Mouse (Mus musculus): ENCODE measurements around the gene Tmem11. TPM values are rescaled to one million over a fixed set of nuclear protein-coding genes. Genes with fewer than 3 reads are reported as not detected.
A peak's percentile ranks its signal among the peaks of the same experiment; 100 is the strongest.
"Not testable (repeated sequence)": the region's sequence is repeated elsewhere in the genome, so short reads cannot be mapped to it uniquely, and the experiment has no call there.

The Tmem11 gene
- polyA plus RNA-seq, 1 experiment from 2014 or later: 55.2 TPM

DNA sequence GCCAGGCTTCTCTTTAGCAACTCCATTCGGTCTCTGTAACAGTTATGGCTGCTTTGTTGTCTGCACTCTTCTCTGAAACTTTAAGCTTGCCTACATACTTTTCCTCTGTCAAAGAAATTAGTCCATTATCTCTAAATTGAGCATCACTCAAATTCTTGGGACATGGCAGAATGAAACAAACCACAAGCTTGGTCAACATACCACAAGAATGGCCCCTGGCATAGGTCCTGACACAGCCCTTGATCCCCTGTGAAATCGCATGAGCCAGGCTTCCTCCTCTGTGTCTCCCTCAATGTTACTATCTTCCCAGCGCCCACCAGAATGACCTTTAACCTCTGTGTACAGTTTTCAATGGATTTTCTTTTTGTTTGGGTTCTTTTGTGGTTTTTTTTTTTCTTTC is 3.3 kb upstream of the Tmem11 start:
- H3K4me3 ChIP-seq: no peak overlapping the region
- H3K4me1 ChIP-seq: peaks cover 10% of the 10 kb centered on the region
- no peaks in the 10 kb centered on the region for H3K36me3 ChIP-seq
- no peaks in the 10 kb centered on the region for H3K27me3 ChIP-seq
- H3K9ac ChIP-seq: no peak overlapping the region
- 76% methylated on average over 3 of the region's 3 CpGs for WGBS
- no peak for ATAC-seq (ENCODE audit: insufficient number of reproducible peaks, insufficient read depth, low FRiP score, low TSS enrichment)
- no peak overlapping the region for H3K4me2 ChIP-seq (replicated peaks)
- no peaks in the 10 kb centered on the region for H3K9me3 ChIP-seq
- no peak overlapping the region for H3K27ac ChIP-seq

- 96% methylated on average over 4 of the region's 4 CpGs for WGBS
- Histone ChIP-seq H3K9ac (no peak overlapping the region), H3K36me3 (no peaks in the 10 kb centered on the region; the same call in 1 of the 2 replicates), H3K4me3 (no peak overlapping the region), H3K4me2 (replicated peaks) (no peak overlapping the region), H3K27ac (no peak overlapping the region), H3K27me3 (no peaks in the 10 kb centered on the region), H3K4me1 (peaks cover 28% of the 10 kb centered on the region), H3K9me3 (no peaks in the 10 kb centered on the region)
- ATAC-seq (ENCODE audit: insufficient number of reproducible peaks, insufficient read depth, low FRiP score, low TSS enrichment): no peak
Observed at GRCm38 (mm10) chr11:60880559-60880958, 1.5 kb upstream of the Tmem11 start.

- peak overlapping the region; percentile 71 for H3K4me2 ChIP-seq (replicated peaks)
- H3K27me3 ChIP-seq: no peaks in the 10 kb centered on the region
- peak overlapping the region; percentile 95 for H3K27ac ChIP-seq
- peaks cover 39% of the 10 kb centered on the region for H3K4me1 ChIP-seq
- peak overlapping the region; percentile 96 for H3K9ac ChIP-seq
- no peak for ATAC-seq (ENCODE audit: insufficient number of reproducible peaks, insufficient read depth, low FRiP score, low TSS enrichment)
- H3K4me3 ChIP-seq: peak overlapping the region; percentile 96
- H3K9me3 ChIP-seq: no peaks in the 10 kb centered on the region
- WGBS: 2% methylated on average over 11 of the region's 11 CpGs
- H3K36me3 ChIP-seq: peaks cover 5% of the 10 kb centered on the region; the same call in 1 of the 2 replicates
Observed at GRCm38 (mm10) chr11:60879423-60879822, 351 bp upstream of the Tmem11 start.

DNA sequence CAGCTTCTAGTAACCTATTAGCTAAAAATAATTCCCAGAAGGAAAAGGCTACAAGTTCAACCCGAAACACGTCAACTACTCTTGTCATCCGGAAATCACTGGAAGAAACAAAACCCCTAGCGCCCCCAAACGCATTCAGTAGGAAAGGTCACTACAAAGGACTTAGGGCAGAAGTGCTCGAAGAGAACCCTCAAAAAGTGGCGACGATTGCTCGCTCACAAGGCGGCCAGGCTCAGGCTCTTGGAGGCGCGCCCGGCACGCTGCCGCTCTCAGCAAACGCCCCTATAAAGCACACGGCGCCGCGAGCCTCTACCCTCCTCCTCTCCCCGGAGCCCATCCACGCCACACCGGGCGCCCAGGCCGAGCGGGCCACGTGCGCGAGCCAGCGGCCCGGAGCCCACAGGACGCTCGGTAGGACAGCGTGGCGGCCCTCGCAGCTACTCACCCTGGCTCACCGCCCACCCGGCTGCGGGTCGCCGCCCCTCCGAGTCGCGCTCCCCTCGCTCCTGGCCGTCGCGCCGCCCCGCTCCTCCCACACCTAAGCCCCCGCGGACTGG is 938 bp downstream of the Tmem11 start:
- Histone ChIP-seq H3K4me2 (replicated peaks) (peak overlapping the region; percentile 71), H3K4me3 (peak overlapping the region; percentile 96), H3K9me3 (no peaks in the 10 kb centered on the region), H3K27me3 (no peaks in the 10 kb centered on the region), H3K27ac (peak overlapping the region; percentile 95), H3K36me3 (peaks cover 11% of the 10 kb centered on the region; the same call in 1 of the 2 replicates), H3K9ac (peak overlapping the region; percentile 96), H3K4me1 (peaks cover 49% of the 10 kb centered on the region)
- under 1% methylated on average over 42 of the region's 52 CpGs for WGBS
- peak; percentile 60 for ATAC-seq (ENCODE audit: insufficient number of reproducible peaks, insufficient read depth, low FRiP score, low TSS enrichment)

- H3K9ac ChIP-seq: no peak overlapping the region
- H3K4me1 ChIP-seq: peaks cover 48% of the 10 kb centered on the region
- no peak overlapping the region for H3K4me3 ChIP-seq
- H3K9me3 ChIP-seq: no peaks in the 10 kb centered on the region
- peaks cover 15% of the 10 kb centered on the region; the same call in 1 of the 2 replicates for H3K36me3 ChIP-seq
- ATAC-seq (ENCODE audit: insufficient number of reproducible peaks, insufficient read depth, low FRiP score, low TSS enrichment): no peak
- no peak overlapping the region for H3K4me2 ChIP-seq (replicated peaks)
- no peaks in the 10 kb centered on the region for H3K27me3 ChIP-seq
- 84% methylated on average over 6 of the region's 6 CpGs for WGBS
- H3K27ac ChIP-seq: 0 out of 2 replicates have a peak overlapping the region, but pooled peaks have one; percentile 11
Observed at GRCm38 (mm10) chr11:60873101-60873500, 6.0 kb downstream of the Tmem11 start.

DNA sequence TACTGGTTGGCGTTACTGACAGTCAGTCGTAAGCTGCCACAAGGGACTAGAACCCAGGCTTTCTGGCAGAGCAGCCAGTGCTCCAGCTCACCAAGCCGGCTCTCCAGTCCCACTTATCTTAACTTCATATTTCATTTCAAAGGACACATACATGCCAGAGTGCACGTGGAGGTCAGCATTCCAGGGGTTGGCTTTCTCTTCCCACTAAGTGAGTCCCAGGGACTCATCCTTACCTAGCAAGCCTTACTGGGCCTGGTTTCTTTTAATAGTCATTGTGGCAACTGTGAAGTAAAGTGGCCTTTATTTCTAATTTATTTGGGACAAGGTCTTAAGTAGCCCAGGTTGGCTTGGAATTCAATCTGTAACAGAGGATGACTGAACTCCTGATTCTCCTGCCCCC is 7.7 kb downstream of the Tmem11 start:
- Histone ChIP-seq H3K9me3 (no peaks in the 10 kb centered on the region), H3K27ac (no peak overlapping the region), H3K27me3 (no peaks in the 10 kb centered on the region), H3K9ac (no peak overlapping the region), H3K36me3 (peaks cover 24% of the 10 kb centered on the region; the same call in 1 of the 2 replicates), H3K4me3 (no peak overlapping the region), H3K4me2 (replicated peaks) (no peak overlapping the region), H3K4me1 (peaks cover 35% of the 10 kb centered on the region)
- 75% methylated on average over 4 of the region's 4 CpGs for WGBS
- ATAC-seq (ENCODE audit: insufficient number of reproducible peaks, insufficient read depth, low FRiP score, low TSS enrichment): no peak

DNA sequence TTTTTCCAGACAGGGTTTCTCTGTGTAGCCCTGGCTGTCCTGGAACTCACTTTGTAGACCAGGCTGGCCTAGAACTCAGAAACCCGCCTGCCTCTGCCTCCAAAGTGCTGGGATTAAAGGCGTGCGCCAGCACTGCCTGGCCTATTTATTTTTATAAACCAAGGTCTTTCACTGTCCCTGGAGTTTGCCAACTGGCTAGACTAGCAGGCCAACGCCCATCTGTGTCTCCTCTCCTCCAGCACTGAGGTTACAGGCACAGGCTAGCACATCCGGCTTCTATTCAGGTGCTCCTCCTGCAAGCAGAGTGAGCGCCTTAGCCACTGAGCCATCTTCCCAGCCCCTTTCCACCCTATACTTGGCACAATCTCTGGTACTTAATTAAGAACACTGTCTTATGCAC is 9.6 kb downstream of the Tmem11 start:
- not testable (repeated sequence) for H3K27me3 ChIP-seq; H3K9me3 ChIP-seq; H3K4me3 ChIP-seq; H3K9ac ChIP-seq; H3K4me2 ChIP-seq (replicated peaks); H3K27ac ChIP-seq; ATAC-seq (ENCODE audit: insufficient number of reproducible peaks, insufficient read depth, low FRiP score, low TSS enrichment)
- peaks cover 16% of the 10 kb centered on the region for H3K4me1 ChIP-seq
- 93% methylated on average over 6 of the region's 6 CpGs for WGBS
- peaks cover 32% of the 10 kb centered on the region for H3K36me3 ChIP-seq

GRCm38 (mm10) chr11:60867904-60868303 is 11.2 kb downstream of the Tmem11 start:
- Histone ChIP-seq H3K9ac (no peak overlapping the region), H3K27ac (0 out of 2 replicates have a peak overlapping the region, but pooled peaks have one; percentile 11), H3K4me1 (peaks cover 10% of the 10 kb centered on the region; the same call in 1 of the 2 replicates), H3K4me2 (replicated peaks) (no peak overlapping the region), H3K36me3 (peaks cover 41% of the 10 kb centered on the region), H3K9me3 (no peaks in the 10 kb centered on the region), H3K4me3 (no peak overlapping the region), H3K27me3 (no peaks in the 10 kb centered on the region)
- no peak for ATAC-seq (ENCODE audit: insufficient number of reproducible peaks, insufficient read depth, low FRiP score, low TSS enrichment)
- WGBS: 73% methylated on average over 8 of the region's 8 CpGs

GRCm38 (mm10) chr11:60867456-60867855 is 11.6 kb downstream of the Tmem11 start:
- no peak overlapping the region for H3K4me3 ChIP-seq
- H3K4me2 ChIP-seq (replicated peaks): no peak overlapping the region
- peaks cover 43% of the 10 kb centered on the region for H3K36me3 ChIP-seq
- no peak overlapping the region for H3K9ac ChIP-seq
- ATAC-seq (ENCODE audit: insufficient number of reproducible peaks, insufficient read depth, low FRiP score, low TSS enrichment): no peak
- no peaks in the 10 kb centered on the region for H3K9me3 ChIP-seq
- H3K4me1 ChIP-seq: peaks cover 10% of the 10 kb centered on the region; the same call in 1 of the 2 replicates
- H3K27me3 ChIP-seq: no peaks in the 10 kb centered on the region
- 93% methylated on average over 3 of the region's 3 CpGs for WGBS
- H3K27ac ChIP-seq: no peak overlapping the region

DNA sequence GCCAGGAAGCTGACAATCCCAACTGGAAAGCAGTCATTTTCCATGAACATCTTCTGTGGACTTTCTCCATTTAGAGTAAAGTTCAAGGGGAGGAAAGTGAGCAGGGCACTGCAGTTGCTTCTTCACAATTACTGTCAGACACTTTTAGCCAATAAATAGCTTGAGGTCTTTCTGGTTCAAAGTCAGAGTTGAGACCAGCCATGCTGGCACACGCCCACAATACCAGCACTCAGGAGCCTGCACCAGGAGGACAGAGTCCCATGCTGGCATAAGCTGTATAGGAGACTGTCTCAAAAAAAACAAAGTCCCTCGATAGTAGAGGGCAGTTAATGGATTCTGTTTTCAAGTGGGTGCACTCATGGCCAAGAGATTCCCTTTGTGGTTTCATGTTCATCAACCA is 13.1 kb downstream of the Tmem11 start:
- Histone ChIP-seq H3K36me3 (peaks cover 56% of the 10 kb centered on the region), H3K4me3 (no peak overlapping the region), H3K9ac (no peak overlapping the region), H3K27ac (no peak overlapping the region), H3K4me1 (peaks cover 5% of the 10 kb centered on the region; the same call in 1 of the 2 replicates), H3K27me3 (no peaks in the 10 kb centered on the region), H3K4me2 (replicated peaks) (no peak overlapping the region), H3K9me3 (no peaks in the 10 kb centered on the region)
- ATAC-seq (ENCODE audit: insufficient number of reproducible peaks, insufficient read depth, low FRiP score, low TSS enrichment): no peak
- 76% methylated on average over 2 of the region's 2 CpGs for WGBS

DNA sequence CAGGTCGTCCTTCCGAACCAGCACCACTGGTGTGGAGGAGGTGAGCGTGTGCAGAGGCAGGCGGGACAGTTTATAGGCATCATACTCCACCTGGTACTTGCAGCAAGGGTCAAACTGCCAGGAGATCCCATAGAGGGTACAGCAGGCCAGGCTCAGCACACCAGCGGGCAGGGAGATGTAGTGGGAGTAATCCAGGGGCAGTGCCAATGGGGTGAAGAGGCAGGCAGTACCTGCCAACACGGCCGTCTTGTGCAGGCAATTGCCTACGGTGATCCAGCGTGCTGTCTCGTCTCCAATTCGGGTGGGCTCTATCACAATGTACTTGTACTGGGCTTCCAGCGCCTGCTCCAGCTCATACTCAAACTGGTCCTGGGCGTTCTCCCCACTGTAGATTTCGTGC is 14.2 kb downstream of the Tmem11 start:
- Histone ChIP-seq H3K4me3 (no peak overlapping the region), H3K9me3 (no peaks in the 10 kb centered on the region), H3K4me2 (replicated peaks) (no peak overlapping the region), H3K27me3 (no peaks in the 10 kb centered on the region), H3K9ac (no peak overlapping the region), H3K36me3 (peaks cover 56% of the 10 kb centered on the region), H3K4me1 (peaks cover 5% of the 10 kb centered on the region; the same call in 1 of the 2 replicates), H3K27ac (no peak overlapping the region)
- ATAC-seq (ENCODE audit: insufficient number of reproducible peaks, insufficient read depth, low FRiP score, low TSS enrichment): no peak
- whole genome bisulfite sequencing: 92% methylated on average over 14 of the region's 14 CpGs

DNA sequence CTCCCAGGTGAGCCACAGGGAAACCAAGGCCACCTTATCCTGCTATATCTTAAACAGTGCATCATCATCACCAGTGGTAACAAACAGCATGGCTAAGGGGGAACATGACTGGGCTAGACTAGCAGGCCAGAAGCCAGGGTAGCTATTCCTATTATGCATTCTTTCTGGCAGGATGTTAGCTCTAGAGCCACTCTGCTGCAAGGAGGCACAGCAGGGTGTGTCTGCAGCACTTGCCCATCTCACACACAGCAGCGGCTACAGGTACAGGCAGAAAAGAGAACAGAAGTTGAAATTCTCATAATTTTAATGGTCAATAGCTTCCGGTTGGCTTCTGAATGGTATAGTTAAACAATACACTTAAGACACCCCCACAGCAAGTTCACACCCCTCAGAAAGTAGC is 14.9 kb downstream of the Tmem11 start:
- peaks cover 61% of the 10 kb centered on the region for H3K36me3 ChIP-seq

More for the DNA sequence above, 14.9 kb downstream of the Tmem11 start:
- H3K4me2 ChIP-seq (replicated peaks): no peak overlapping the region
- ATAC-seq (ENCODE audit: insufficient number of reproducible peaks, insufficient read depth, low FRiP score, low TSS enrichment): no peak
- H3K27me3 ChIP-seq: no peaks in the 10 kb centered on the region
- H3K27ac ChIP-seq: no peak overlapping the region
- H3K9me3 ChIP-seq: no peaks in the 10 kb centered on the region
- H3K9ac ChIP-seq: no peak overlapping the region
- peaks cover 5% of the 10 kb centered on the region; the same call in 1 of the 2 replicates for H3K4me1 ChIP-seq
- whole genome bisulfite sequencing: 96% methylated on average over 2 of the region's 2 CpGs
- H3K4me3 ChIP-seq: no peak overlapping the region

Data from embryonic facial prominence, embryonic 12.5 days (tissue).